In genomic region chr5:37817658-37818532, GRCm38 (mm10) we compare ENCODE assay signal across 13 mouse cellular contexts. TPM values are rescaled to one million over a fixed set of nuclear protein-coding genes. Genes with fewer than 3 reads are reported as not detected.
DNase-seq lines count a peak whose midpoint lies in the region; ATAC-seq and TF ChIP-seq lines count a peak whose summit lies in the region.
"Had no signal": no experiment of that assay in that cellular context is flagged by ENCODE, and none has a peak within 500 bp of the region (broad histone marks: within the 10 kb centered on the region; RNA-seq: fewer than 3 reads in every experiment).

No protein-coding gene starts in this region.

- H3K4me1 ChIP-seq in heart, embryonic 15.5 days (replicated peaks) = peaks cover 19% of the 10 kb centered on the region
- peaks cover 53% of the 10 kb centered on the region for H3K4me1 ChIP-seq in embryonic facial prominence, embryonic 10.5 days
- H3K4me1 ChIP-seq in hindbrain, postnatal 0 days (ENCODE audit: insufficient read depth, low read length) = peaks cover 3% of the 10 kb centered on the region; the same call in 1 of the 2 replicates
- H3K4me1 ChIP-seq in thymus, adult 2 months (replicated peaks; ENCODE audit: control insufficient read depth, insufficient read depth, low read length) = no peaks in the 10 kb centered on the region

- TF ChIP-seq POLR2A in thymus, adult 2 months (IDR thresholded peaks at IDR 0.05; ENCODE audit: control insufficient read depth, extremely low read depth, insufficient read depth, low read length, poor library complexity) = no peak

- H3K9me3 ChIP-seq in heart, embryonic 15.5 days (replicated peaks) = no peaks in the 10 kb centered on the region
- H3K9me3 ChIP-seq in embryonic facial prominence, embryonic 10.5 days = no peaks in the 10 kb centered on the region
- no peaks in the 10 kb centered on the region for H3K9me3 ChIP-seq in hindbrain, postnatal 0 days (ENCODE audit: low read length)

- TF ChIP-seq CTCF in hindbrain, postnatal 0 days (IDR thresholded peaks at IDR 0.05; ENCODE audit: low read depth) = no peak
- TF ChIP-seq CTCF in thymus, adult 2 months (IDR thresholded peaks at IDR 0.05; ENCODE audit: borderline replicate concordance, control insufficient read depth, extremely low read depth, insufficient read depth, low read length, poor library complexity) = no peak

- 6% methylated on average over 34 of the region's 34 CpGs for whole genome bisulfite sequencing in heart, embryonic 15.5 days
- 2% methylated on average over 34 of the region's 34 CpGs for WGBS in embryonic facial prominence, embryonic 10.5 days
- WGBS in hindbrain, postnatal 0 days = 6% methylated on average over 34 of the region's 34 CpGs
- 10% methylated on average over 34 of the region's 34 CpGs for WGBS in thymus, adult 2 months

- H3K4me2 ChIP-seq in heart, embryonic 15.5 days = 0 out of 2 replicates have a peak overlapping the region, but pooled peaks have one; percentile 46
- H3K4me2 ChIP-seq in hindbrain, postnatal 0 days (ENCODE audit: low read depth, low read length) = no peak overlapping the region

- no peak overlapping the region for H3K9ac ChIP-seq in heart, embryonic 15.5 days
- H3K9ac ChIP-seq in hindbrain, postnatal 0 days (replicated peaks; ENCODE audit: low read length) = no peak overlapping the region

- H3K36me3 ChIP-seq in heart, embryonic 15.5 days = no peaks in the 10 kb centered on the region
- H3K36me3 ChIP-seq in embryonic facial prominence, embryonic 10.5 days (replicated peaks) = peaks cover 22% of the 10 kb centered on the region
- H3K36me3 ChIP-seq in hindbrain, postnatal 0 days (ENCODE audit: insufficient read depth, low read length) = no peaks in the 10 kb centered on the region
- H3K36me3 ChIP-seq in thymus, adult 2 months (ENCODE audit: control insufficient read depth, insufficient read depth, low read length) = no peaks in the 10 kb centered on the region

- peak overlapping the region; percentile 25; the same call in 1 of the 2 replicates for H3K4me3 ChIP-seq in heart, embryonic 15.5 days
- peak overlapping the region; percentile 72 for H3K4me3 ChIP-seq in embryonic facial prominence, embryonic 10.5 days
- 0 out of 2 replicates have a peak overlapping the region, but pooled peaks have one; percentile 10 for H3K4me3 ChIP-seq in hindbrain, postnatal 0 days (ENCODE audit: low read length)
- no peak overlapping the region for H3K4me3 ChIP-seq in thymus, adult 2 months (ENCODE audit: control insufficient read depth, insufficient read depth, low read length)

- DNase-seq in heart, postnatal 36 days = no peak
- peak; percentile 27 for DNase-seq in R1 (ENCODE audit: low read depth, low spot score)
- peak; percentile 58 for DNase-seq in embryonic facial prominence, embryonic 10.5 days (ENCODE audit: low spot score)
- no peak for DNase-seq in hindbrain, postnatal 0 days (ENCODE audit: low spot score)
- DNase-seq in urinary bladder, postnatal 10 days (ENCODE audit: low spot score) = no peak
- no peak for DNase-seq in thymus, adult 2 months
- no peak for DNase-seq in gastrocnemius, postnatal 10 days
- DNase-seq: cerebellum, postnatal 36 days; left cerebral cortex, postnatal 4 days; right cerebral cortex, postnatal 25 days had no signal

- peaks cover 95% of the 10 kb centered on the region for H3K27me3 ChIP-seq in heart, embryonic 15.5 days
- peaks cover 100% of the 10 kb centered on the region for H3K27me3 ChIP-seq in embryonic facial prominence, embryonic 10.5 days (replicated peaks; ENCODE audit: low read depth, poor library complexity, severe bottlenecking)
- peaks cover 81% of the 10 kb centered on the region for H3K27me3 ChIP-seq in hindbrain, postnatal 0 days (ENCODE audit: insufficient read depth, low read length)
- H3K27me3 ChIP-seq in thymus, adult 2 months (ENCODE audit: control insufficient read depth, insufficient read depth, low read length) = peaks cover 5% of the 10 kb centered on the region

- ATAC-seq in heart, embryonic 15.5 days (replicated peaks; ENCODE audit: insufficient number of reproducible peaks, insufficient read depth, low FRiP score, low read depth) = no peak
- ATAC-seq in hindbrain, postnatal 0 days = no peak

- intact Hi-C loops in heart, postnatal 36 days (cut with DNase I) = loop anchor here (5.0 to 10.0 kb wide), 2 partner anchors 269 to 377 kb away; no protein-coding TSS in a partner anchor

- H3K27ac ChIP-seq in heart, embryonic 15.5 days = no peak overlapping the region
- H3K27ac ChIP-seq in embryonic facial prominence, embryonic 10.5 days (replicated peaks) = peak overlapping the region; percentile 75
- H3K27ac ChIP-seq in hindbrain, postnatal 0 days = no peak overlapping the region
- H3K27ac ChIP-seq in thymus, adult 2 months (ENCODE audit: control insufficient read depth, insufficient read depth, low read length) = no peak overlapping the region

RNA-seq across cellular contexts. Expression of gene Msx1, which starts 6.5 kb away (rescaled TPM):
- 8.6 and 8.9 TPM in 2 replicates for polyA plus RNA-seq in heart, embryonic 15.5 days (2015; fragmentation: Nextera tagmentation; extraction: Ambion mirVana)
- 1 to 10 TPM; 3.7 to 4.3 TPM for total RNA-seq in heart, postnatal 36 days (2021)
- 333 and 362 TPM in 2 replicates for polyA plus RNA-seq in embryonic facial prominence, embryonic 10.5 days (2016; fragmentation: Nextera tagmentation; extraction: Ambion mirVana)
- 14.8 and 20.6 TPM in 2 replicates for total RNA-seq in hindbrain, postnatal 0 days (2014; rRNA removed)
- 26.2 and 28.0 TPM in 2 replicates for polyA plus RNA-seq in hindbrain, postnatal 0 days (2015; fragmentation: Nextera tagmentation; extraction: Ambion mirVana)
- polyA plus RNA-seq in thymus, adult 2 months (2012; rRNA removed) = 2.7 and 4.0 TPM in 2 replicates
- 1 to 10 TPM; 4.1 to 4.4 TPM for total RNA-seq in gastrocnemius, postnatal 10 days (2021)
- total RNA-seq: CH12.LX; hematopoietic stem cell, adult 5-6 weeks had no signal

Comparison
In these comparisons a context has a peak if more than half of its experiments do, and no peak if none do; other contexts are left out.
1. DNase-seq: peak in R1 (single experiment) and embryonic facial prominence, embryonic 10.5 days (single experiment); none in heart, postnatal 36 days (0 of 2), hindbrain, postnatal 0 days (single experiment), urinary bladder, postnatal 10 days (single experiment), thymus, adult 2 months (single experiment) and gastrocnemius, postnatal 10 days (single experiment).
2. RNA of gene Msx1, which starts 6.5 kb away (polyA plus RNA-seq): 333 to 362 TPM in embryonic facial prominence, embryonic 10.5 days; 26.2 to 28.0 TPM in hindbrain, postnatal 0 days, 8.6 to 8.9 TPM in heart, embryonic 15.5 days and 2.7 to 4.0 TPM in thymus, adult 2 months; every median in the first group is over 10 times any median in the second.